Mouse (Mus musculus) heart, embryonic 14.5 days (tissue): Measurements from ENCODE around the gene Cd19. TPM values are rescaled to one million over a fixed set of nuclear protein-coding genes. Genes with fewer than 3 reads are reported as not detected.

ENCODE experiments used
- ATAC-seq: fragments of 200-750 bp; cut with Nextera tagmentation; 2 replicates; pipeline ENCODE4 v1.8.0; 2017; ENCODE audit warnings: low read depth, moderate TSS enrichment; ENCODE audit not compliant: insufficient number of reproducible peaks, insufficient read depth, low FRiP score
- H3K27ac ChIP-seq, 2 experiments: fragments of 200-500 bp in 1 of 2; fragments of 300-500 bp in 1 of 2; sonication (generic) in 1 of 2; replicated peaks in 1 of 2; 2 replicates each; pipeline ENCODE4 v1.5.1; 2012 to 2014; ENCODE audit warnings: low read depth in 2 of 2, low read length in 2 of 2, control low read depth in 1 of 2, mild to moderate bottlenecking in 1 of 2, mixed read lengths in 1 of 2; ENCODE audit not compliant: control insufficient read depth in 1 of 2, insufficient read depth in 1 of 2
- H3K27me3 ChIP-seq: fragments of 300-500 bp; sonication (generic); 2 replicates; pipeline ENCODE4 v1.6.1; 2014; ENCODE audit warnings: mild to moderate bottlenecking, low read length, control low read depth; ENCODE audit not compliant: control insufficient read depth, insufficient read depth
- H3K36me3 ChIP-seq: fragments of 300-500 bp; sonication (generic); 2 replicates; pipeline ENCODE4 v1.6.1; 2014; ENCODE audit warnings: mild to moderate bottlenecking, control low read depth, low read length, mixed read lengths; ENCODE audit not compliant: control insufficient read depth, insufficient read depth
- H3K4me1 ChIP-seq, 2 experiments: fragments of 200-500 bp in 1 of 2; fragments of 300-500 bp in 1 of 2; sonication (generic) in 1 of 2; 2 replicates each; pipeline ENCODE4 v1.6.1; 2012 to 2014; ENCODE audit warnings: low read length in 2 of 2, control low read depth in 1 of 2, mixed read lengths in 1 of 2; ENCODE audit not compliant: control insufficient read depth in 2 of 2, insufficient read depth in 2 of 2
- H3K4me2 ChIP-seq: fragments of 300-500 bp; sonication (generic); 2 replicates; pipeline ENCODE4 v1.6.1; 2014; ENCODE audit warnings: mild to moderate bottlenecking, low read length
- H3K4me3 ChIP-seq, 2 experiments: fragments of 200-500 bp in 1 of 2; fragments of 300-500 bp in 1 of 2; sonication (generic) in 1 of 2; 2 replicates each; pipeline ENCODE4 v1.5.1; 2012 to 2014; ENCODE audit warnings: low read length in 2 of 2, mild to moderate bottlenecking in 2 of 2, control low read depth in 1 of 2, low read depth in 1 of 2, moderate library complexity in 1 of 2; ENCODE audit not compliant: control insufficient read depth in 1 of 2, insufficient read depth in 1 of 2
- H3K9ac ChIP-seq: fragments of 300-500 bp; sonication (generic); 2 replicates; pipeline ENCODE4 v1.6.1; 2014; ENCODE audit warnings: mild to moderate bottlenecking, low read length
- H3K9me3 ChIP-seq: fragments of 300-500 bp; sonication (generic); 2 replicates; pipeline ENCODE4 v1.6.1; 2016; ENCODE audit warnings: low read length, control low read depth; ENCODE audit not compliant: control insufficient read depth
- WGBS: fragments of 180-500 bp; shearing (Covaris S2); extraction: QIAGEN DNeasy Blood & Tissue Kit; methylation state at CpG from one replicate; pipeline ENCODE4 v1.1.7; 2014; 5-methylcytosine and 5-hydroxymethylcytosine counted together
- polyA plus RNA-seq: library from polyadenylated mRNA; unstranded; fragments of >200 nt; fragmentation: Nextera tagmentation; extraction: Ambion mirVana; gene quantifications from 2 replicates; pipeline ENCODE4 v1.2.1, GENCODE M21; 2014

The Cd19 gene
- not detected in 2 replicates for polyA plus RNA-seq

- Histone ChIP-seq H3K27me3 (no peaks in the 10 kb centered on the region; the same call in 1 of the 2 replicates), H3K4me1 (no peaks in the 10 kb centered on the region), H3K4me3 (no peak within 1 kb of the TSS), H3K9me3 (no peaks in the 10 kb centered on the region), H3K9ac (no peak within 1 kb of the TSS), H3K27ac (no peak within 1 kb of the TSS), H3K4me2 (no peak within 1 kb of the TSS), H3K36me3 (no peaks in the 10 kb centered on the region)
- 82% methylated on average over 6 of the region's 6 CpGs for WGBS
- no peak for ATAC-seq
Measured at GRCm38 (mm10) chr7:126414725-126415124, at the start of gene Cd19. TSS of gene Cd19 (minus strand) at chr7:126414889.

- no peak overlapping the region for H3K27ac ChIP-seq
- H3K9ac ChIP-seq: no peak overlapping the region
Measured at GRCm38 (mm10) chr7:126464121-126464520, 49.4 kb upstream of the Cd19 start.

GRCm38 (mm10) chr7:126463547-126463946, 48.9 kb upstream of the Cd19 start:
- Histone ChIP-seq H3K4me3 (no peak overlapping the region), H3K4me2 (no peak overlapping the region), H3K4me1 (peaks cover 32 to 34% of the 10 kb centered on the region in 2 experiments), H3K9me3 (no peaks in the 10 kb centered on the region), H3K36me3 (peaks cover 25% of the 10 kb centered on the region), H3K27ac (no peak overlapping the region), H3K27me3 (no peaks in the 10 kb centered on the region), H3K9ac (no peak overlapping the region)
- no peak for ATAC-seq
- 60% methylated on average over 4 of the region's 4 CpGs for WGBS

More at GRCm38 (mm10) chr7:126464121-126464520, 49.4 kb upstream of the Cd19 start:
- WGBS: 52% methylated on average over 4 of the region's 4 CpGs
- Histone ChIP-seq H3K4me2 (no peak overlapping the region), H3K9me3 (no peaks in the 10 kb centered on the region), H3K27me3 (no peaks in the 10 kb centered on the region), H3K4me1 (peaks cover 27 to 28% of the 10 kb centered on the region in 2 experiments), H3K4me3 (no peak overlapping the region), H3K36me3 (peaks cover 31% of the 10 kb centered on the region)
- ATAC-seq: no peak

- WGBS: 47% methylated on average over 5 of the region's 5 CpGs
- Histone ChIP-seq H3K9ac (no peak within 1 kb of the TSS), H3K4me2 (no peak within 1 kb of the TSS)
Measured at GRCm38 (mm10) chr7:126463004-126463403, 48.3 kb upstream of the Cd19 start, which contains the start of gene Atp2a1. TSS of gene Atp2a1 (minus strand) at chr7:126463108.

GRCm38 (mm10) chr7:126461626-126462025, 46.9 kb upstream of the Cd19 start:
- Histone ChIP-seq H3K4me1 (peaks cover 36 to 37% of the 10 kb centered on the region in 2 experiments), H3K27ac (no peak overlapping the region), H3K4me2 (no peak overlapping the region), H3K9ac (no peak overlapping the region), H3K4me3 (no peak overlapping the region), H3K36me3 (peaks cover 6% of the 10 kb centered on the region), H3K9me3 (no peaks in the 10 kb centered on the region), H3K27me3 (no peaks in the 10 kb centered on the region)
- no peak for ATAC-seq
- 70% methylated on average over 3 of the region's 3 CpGs for WGBS

More at GRCm38 (mm10) chr7:126463004-126463403, 48.3 kb upstream of the Cd19 start, which contains the start of gene Atp2a1:
- peaks cover 36 to 37% of the 10 kb centered on the region in 2 experiments for H3K4me1 ChIP-seq
- H3K27ac ChIP-seq: no peak within 1 kb of the TSS
- no peak within 1 kb of the TSS for H3K4me3 ChIP-seq
- H3K27me3 ChIP-seq: no peaks in the 10 kb centered on the region
- no peak for ATAC-seq
- H3K9me3 ChIP-seq: no peaks in the 10 kb centered on the region
- peaks cover 20% of the 10 kb centered on the region for H3K36me3 ChIP-seq

- H3K27ac ChIP-seq: no peak overlapping the region
- H3K4me3 ChIP-seq: no peak overlapping the region
- peaks cover 29 to 32% of the 10 kb centered on the region in 2 experiments for H3K4me1 ChIP-seq
- H3K36me3 ChIP-seq: no peaks in the 10 kb centered on the region
- no peaks in the 10 kb centered on the region for H3K9me3 ChIP-seq
- WGBS: 63% methylated on average over 10 of the region's 10 CpGs
- no peaks in the 10 kb centered on the region for H3K27me3 ChIP-seq
- ATAC-seq: no peak
- no peak overlapping the region for H3K4me2 ChIP-seq
- no peak overlapping the region for H3K9ac ChIP-seq
Measured at GRCm38 (mm10) chr7:126460623-126461399, 46.1 kb upstream of the Cd19 start.

- Histone ChIP-seq H3K9me3 (no peaks in the 10 kb centered on the region), H3K27me3 (no peaks in the 10 kb centered on the region), H3K4me3 (no peak overlapping the region), H3K9ac (no peak overlapping the region), H3K4me1 (peaks cover 12 to 14% of the 10 kb centered on the region in 2 experiments), H3K4me2 (no peak overlapping the region), H3K36me3 (no peaks in the 10 kb centered on the region), H3K27ac (no peak overlapping the region)
- no peak for ATAC-seq
- WGBS: 65% methylated on average over 11 of the region's 11 CpGs
Measured at GRCm38 (mm10) chr7:126458844-126459618, 44.3 kb upstream of the Cd19 start.
